Mouse (Mus musculus): Measurements from ENCODE around the gene Nudt3. TPM values are rescaled to one million over a fixed set of nuclear protein-coding genes. Genes with fewer than 3 reads are reported as not detected.

Nudt3 gene
- polyA plus RNA-seq (2012; fragmentation: generic; extraction: Trizol): 142 TPM

GRCm38 (mm10) chr17:27623360-27624326 is at the start of gene Nudt3:
Nudt3 (minus strand) TSS chr17:27623495.
- peak in 2 of 3 experiments; percentile 63 to 81 for TF ChIP-seq MYOD1 (IDR thresholded peaks at IDR 0.05; ENCODE audit: control insufficient read depth in 1 of 3, insufficient read length in 2 of 3, low read depth in 2 of 3)
- peak; percentile 93 for TF ChIP-seq POLR2A (IDR thresholded peaks at IDR 0.05; ENCODE audit: insufficient read length, low read depth)
- peak in 2 of 3 experiments; percentile 70 to 76 for TF ChIP-seq MYOG (IDR thresholded peaks at IDR 0.05; ENCODE audit: control insufficient read depth in 1 of 3, insufficient read depth in 1 of 3, insufficient read length in 2 of 3, low read depth in 2 of 3)
- TF ChIP-seq USF1 (IDR thresholded peaks at IDR 0.05; ENCODE audit: low read depth): no peak
- TF ChIP-seq SRF (IDR thresholded peaks at IDR 0.05; ENCODE audit: control insufficient read depth, insufficient read length, low read depth): peak; percentile 72
- no peak for TF ChIP-seq E2F4 (IDR thresholded peaks at IDR 0.05; ENCODE audit: insufficient read depth)
- TF ChIP-seq POLR2AphosphoS2 (IDR thresholded peaks at IDR 0.05; ENCODE audit: insufficient read length, low read depth): peak; percentile 67
- no peak for TF ChIP-seq CEBPB (IDR thresholded peaks at IDR 0.05; ENCODE audit: insufficient read depth, poor library complexity, severe bottlenecking)
- peak; percentile 14 for TF ChIP-seq REST (IDR thresholded peaks at IDR 0.05; ENCODE audit: insufficient read depth, insufficient read length)
- peak; percentile 9 for TF ChIP-seq TCF3 (IDR thresholded peaks at IDR 0.05; ENCODE audit: insufficient read length, low read depth)
- TF ChIP-seq MAX (IDR thresholded peaks at IDR 0.05; ENCODE audit: low read depth): peak; percentile 12
- TF ChIP-seq TCF12 (IDR thresholded peaks at IDR 0.05; ENCODE audit: insufficient read depth, poor library complexity, severe bottlenecking): no peak

GRCm38 (mm10) chr17:27671720-27672119 is 48.4 kb upstream of the Nudt3 start:
- H3K4me3 ChIP-seq: no peak overlapping the region
- no peaks in the 10 kb centered on the region for H3K36me3 ChIP-seq (ENCODE audit: control insufficient read depth, insufficient read depth)
- no peak overlapping the region for H3ac ChIP-seq (ENCODE audit: control insufficient read depth, insufficient read length)
- H3K79me2 ChIP-seq (ENCODE audit: control insufficient read depth, insufficient read depth): no peaks in the 10 kb centered on the region
- H3K4me2 ChIP-seq (ENCODE audit: low read depth): no peak overlapping the region
- TF ChIP-seq REST (IDR thresholded peaks at IDR 0.05; ENCODE audit: insufficient read depth, insufficient read length): no peak
- no peak for TF ChIP-seq MYOG (IDR thresholded peaks at IDR 0.05; ENCODE audit: control insufficient read depth in 1 of 3, insufficient read depth in 1 of 3, insufficient read length in 2 of 3, low read depth in 2 of 3)
- no peak for TF ChIP-seq TCF12 (IDR thresholded peaks at IDR 0.05; ENCODE audit: insufficient read depth, poor library complexity, severe bottlenecking)
- H3K27me3 ChIP-seq (ENCODE audit: control insufficient read depth, insufficient read depth, insufficient read length): peaks cover 3% of the 10 kb centered on the region

More at GRCm38 (mm10) chr17:27623360-27624326, at the start of gene Nudt3:
- H3K27me3 ChIP-seq (ENCODE audit: control insufficient read depth, insufficient read depth, insufficient read length): no peaks in the 10 kb centered on the region
- H3K36me3 ChIP-seq (ENCODE audit: control insufficient read depth, insufficient read depth): no peaks in the 10 kb centered on the region
- H3K4me3 ChIP-seq: peak within 1 kb of the TSS; percentile 71
- peak within 1 kb of the TSS; percentile 87 for H3ac ChIP-seq (ENCODE audit: control insufficient read depth, insufficient read length)
- H3K4me2 ChIP-seq (ENCODE audit: low read depth): peak within 1 kb of the TSS; percentile 96
- H3K79me2 ChIP-seq (ENCODE audit: control insufficient read depth, insufficient read depth): peaks cover 40% of the 10 kb centered on the region

- Histone ChIP-seq H3K4me2 (ENCODE audit: low read depth) (no peak overlapping the region), H3ac (ENCODE audit: control insufficient read depth, insufficient read length) (no peak overlapping the region), H3K79me2 (ENCODE audit: control insufficient read depth, insufficient read depth) (no peaks in the 10 kb centered on the region), H3K27me3 (ENCODE audit: control insufficient read depth, insufficient read depth, insufficient read length) (peaks cover 17% of the 10 kb centered on the region), H3K4me3 (no peak overlapping the region), H3K36me3 (ENCODE audit: control insufficient read depth, insufficient read depth) (no peaks in the 10 kb centered on the region)
- TF ChIP-seq POLR2A (IDR thresholded peaks at IDR 0.05; ENCODE audit: insufficient read length, low read depth): no peak
- TF ChIP-seq CEBPB (IDR thresholded peaks at IDR 0.05; ENCODE audit: insufficient read depth, poor library complexity, severe bottlenecking): no peak
- TF ChIP-seq REST (IDR thresholded peaks at IDR 0.05; ENCODE audit: insufficient read depth, insufficient read length): no peak
- TF ChIP-seq TCF12 (IDR thresholded peaks at IDR 0.05; ENCODE audit: insufficient read depth, poor library complexity, severe bottlenecking): no peak
- TF ChIP-seq POLR2AphosphoS2 (IDR thresholded peaks at IDR 0.05; ENCODE audit: insufficient read length, low read depth): no peak
- no peak for TF ChIP-seq SRF (IDR thresholded peaks at IDR 0.05; ENCODE audit: control insufficient read depth, insufficient read length, low read depth)
- no peak for TF ChIP-seq USF1 (IDR thresholded peaks at IDR 0.05; ENCODE audit: low read depth)
- TF ChIP-seq MYOG (IDR thresholded peaks at IDR 0.05; ENCODE audit: control insufficient read depth in 1 of 3, insufficient read depth in 1 of 3, insufficient read length in 2 of 3, low read depth in 2 of 3): no peak
Observed at GRCm38 (mm10) chr17:27658767-27659166, 35.5 kb upstream of the Nudt3 start.

GRCm38 (mm10) chr17:27657123-27657522 is 33.8 kb upstream of the Nudt3 start:
- Histone ChIP-seq H3K4me2 (ENCODE audit: low read depth) (no peak overlapping the region), H3K79me2 (ENCODE audit: control insufficient read depth, insufficient read depth) (no peaks in the 10 kb centered on the region), H3K36me3 (ENCODE audit: control insufficient read depth, insufficient read depth) (no peaks in the 10 kb centered on the region), H3K27me3 (ENCODE audit: control insufficient read depth, insufficient read depth, insufficient read length) (peaks cover 17% of the 10 kb centered on the region), H3ac (ENCODE audit: control insufficient read depth, insufficient read length) (no peak overlapping the region), H3K4me3 (no peak overlapping the region)
- TF ChIP-seq MYOD1 (IDR thresholded peaks at IDR 0.05; ENCODE audit: control insufficient read depth in 1 of 3, insufficient read length in 2 of 3, low read depth in 2 of 3) (peak in 1 of 3 experiments; percentile 77), SRF (IDR thresholded peaks at IDR 0.05; ENCODE audit: control insufficient read depth, insufficient read length, low read depth) (no peak), CEBPB (IDR thresholded peaks at IDR 0.05; ENCODE audit: insufficient read depth, poor library complexity, severe bottlenecking) (no peak), E2F4 (IDR thresholded peaks at IDR 0.05; ENCODE audit: insufficient read depth) (no peak)

DNA sequence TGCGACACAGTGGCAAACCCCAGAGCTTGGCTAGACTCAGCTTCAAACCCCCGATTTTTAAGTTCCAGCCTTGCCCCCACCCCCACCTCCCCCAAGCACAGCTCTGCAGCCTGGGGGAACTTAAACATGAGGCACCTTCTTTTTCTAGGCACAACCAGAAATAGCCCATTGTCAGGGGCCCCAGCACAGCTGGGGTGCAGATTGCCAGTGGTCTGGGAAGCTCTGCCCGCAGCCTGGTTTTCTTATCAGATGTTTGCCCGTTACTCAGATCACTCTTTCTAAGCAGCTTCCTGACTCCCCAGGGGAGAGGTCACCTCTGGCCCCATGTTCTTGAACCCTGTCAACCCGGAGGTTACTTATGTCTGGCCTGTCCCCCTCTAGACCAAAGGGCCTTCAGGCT is 33.1 kb upstream of the Nudt3 start:
- H3K27me3 ChIP-seq (ENCODE audit: control insufficient read depth, insufficient read depth, insufficient read length): peaks cover 17% of the 10 kb centered on the region
- H3K36me3 ChIP-seq (ENCODE audit: control insufficient read depth, insufficient read depth): no peaks in the 10 kb centered on the region
- H3K79me2 ChIP-seq (ENCODE audit: control insufficient read depth, insufficient read depth): no peaks in the 10 kb centered on the region
- no peak overlapping the region for H3ac ChIP-seq (ENCODE audit: control insufficient read depth, insufficient read length)
- TF ChIP-seq SRF (IDR thresholded peaks at IDR 0.05; ENCODE audit: control insufficient read depth, insufficient read length, low read depth): no peak
- no peak for TF ChIP-seq REST (IDR thresholded peaks at IDR 0.05; ENCODE audit: insufficient read depth, insufficient read length)
- no peak for TF ChIP-seq TCF3 (IDR thresholded peaks at IDR 0.05; ENCODE audit: insufficient read length, low read depth)
- TF ChIP-seq MYOG (IDR thresholded peaks at IDR 0.05; ENCODE audit: control insufficient read depth in 1 of 3, insufficient read depth in 1 of 3, insufficient read length in 2 of 3, low read depth in 2 of 3): peak in 1 of 3 experiments; percentile 51
- no peak for TF ChIP-seq POLR2A (IDR thresholded peaks at IDR 0.05; ENCODE audit: insufficient read length, low read depth)
- TF ChIP-seq USF1 (IDR thresholded peaks at IDR 0.05; ENCODE audit: low read depth): no peak
- no peak for TF ChIP-seq POLR2AphosphoS2 (IDR thresholded peaks at IDR 0.05; ENCODE audit: insufficient read length, low read depth)
- peak in 1 of 3 experiments; percentile 51 for TF ChIP-seq MYOD1 (IDR thresholded peaks at IDR 0.05; ENCODE audit: control insufficient read depth in 1 of 3, insufficient read length in 2 of 3, low read depth in 2 of 3)
- TF ChIP-seq TCF12 (IDR thresholded peaks at IDR 0.05; ENCODE audit: insufficient read depth, poor library complexity, severe bottlenecking): no peak
- no peak for TF ChIP-seq E2F4 (IDR thresholded peaks at IDR 0.05; ENCODE audit: insufficient read depth)
- TF ChIP-seq MAX (IDR thresholded peaks at IDR 0.05; ENCODE audit: low read depth): no peak
- no peak for TF ChIP-seq CEBPB (IDR thresholded peaks at IDR 0.05; ENCODE audit: insufficient read depth, poor library complexity, severe bottlenecking)
- H3K4me2 ChIP-seq (ENCODE audit: low read depth): peak overlapping the region; percentile 38
- H3K4me3 ChIP-seq: no peak overlapping the region
